Mouse (Mus musculus) forebrain, postnatal 0 days (tissue): ENCODE data around the gene Sema4d. TPM values are rescaled to one million over a fixed set of nuclear protein-coding genes. Genes with fewer than 3 reads are reported as not detected.

Experiments used
- ATAC-seq: fragments of 200-750 bp; cut with Nextera tagmentation; 2 replicates; pipeline ENCODE4 v1.8.0; 2017; ENCODE audit warnings: mild to moderate bottlenecking, moderate library complexity
- DNase-seq: peaks from one replicate; pipeline ENCODE4 v3.0.0-alpha.2; 2015
- H3K27ac ChIP-seq: fragments of 300-500 bp; sonication (generic); 2 replicates; pipeline ENCODE4 v1.5.1; 2014; ENCODE audit warnings: low read depth, mild to moderate bottlenecking, antibody characterized with exemption, low read length, moderate library complexity, mixed read lengths
- H3K27me3 ChIP-seq: fragments of 300-500 bp; sonication (generic); 2 replicates; pipeline ENCODE4 v1.6.1; 2014; ENCODE audit warnings: mild to moderate bottlenecking, low read length, mixed read lengths; ENCODE audit not compliant: insufficient read depth
- H3K36me3 ChIP-seq: fragments of 300-500 bp; sonication (generic); 2 replicates; pipeline ENCODE4 v1.6.1; 2014; ENCODE audit warnings: mild to moderate bottlenecking, moderate library complexity; ENCODE audit not compliant: insufficient read depth
- H3K4me1 ChIP-seq: fragments of 300-500 bp; sonication (generic); 2 replicates; pipeline ENCODE4 v1.6.1; 2014; ENCODE audit warnings: antibody characterized with exemption; ENCODE audit not compliant: insufficient read depth
- H3K4me2 ChIP-seq: fragments of 300-500 bp; sonication (generic); 2 replicates; pipeline ENCODE4 v1.6.1; 2014; ENCODE audit warnings: low read depth, mild to moderate bottlenecking, moderate library complexity
- H3K4me3 ChIP-seq: fragments of 300-500 bp; sonication (generic); 2 replicates; pipeline ENCODE4 v1.5.1; 2014; ENCODE audit warnings: low read depth, low read length, mixed read lengths
- H3K9ac ChIP-seq: fragments of 300-500 bp; sonication (generic); 2 replicates; pipeline ENCODE4 v1.6.1; 2014; ENCODE audit warnings: mild to moderate bottlenecking
- H3K9me3 ChIP-seq: fragments of 300-500 bp; sonication (generic); 2 replicates; pipeline ENCODE4 v1.6.1; 2016; ENCODE audit warnings: low read length
- CTCF ChIP-seq: sonication (generic); IDR thresholded peaks from 2 replicates; pipeline ENCODE4 v1.5.1; 2016; ENCODE audit warnings: antibody characterized with exemption, control low read depth, low read depth
- WGBS: fragments of 180-500 bp; shearing (Covaris S2); extraction: QIAGEN DNeasy Blood & Tissue Kit; methylation state at CpG from one replicate; pipeline ENCODE4 v1.1.7; 2014; 5-methylcytosine and 5-hydroxymethylcytosine counted together
- polyA plus RNA-seq: library from polyadenylated mRNA; unstranded; fragments of >200 nt; fragmentation: Nextera tagmentation; extraction: Ambion mirVana; gene quantifications from 2 replicates; pipeline ENCODE4 v1.2.1, GENCODE M21; 2015
- total RNA-seq: library from RNA; depleted of rRNA; stranded (reverse); fragments of >200 nt; gene quantifications from 2 replicates; pipeline ENCODE4 v1.2.3, GENCODE M21; 2014

Gene Sema4d
- total and polyA plus RNA-seq, 2 experiments from 2014 or later, result 14.2 to 16.5 TPM

GRCm38 (mm10) chr13:51725926-51726574 lies 67.5 kb downstream of the Sema4d start:
- H3K27me3 ChIP-seq, result no peaks in the 10 kb centered on the region
- no peak overlapping the region for H3K9ac ChIP-seq
- DNase-seq (no peak), ATAC-seq (no peak)
- H3K4me1 ChIP-seq, result no peaks in the 10 kb centered on the region
- 69% methylated on average over 8 of the region's 8 CpGs for WGBS
- no peak for TF ChIP-seq CTCF
- H3K27ac ChIP-seq, result no peak overlapping the region
- no peaks in the 10 kb centered on the region for H3K9me3 ChIP-seq
- no peak overlapping the region for H3K4me3 ChIP-seq
- no peaks in the 10 kb centered on the region for H3K36me3 ChIP-seq
- H3K4me2 ChIP-seq, result no peak overlapping the region

GRCm38 (mm10) chr13:51725446-51725845 lies 68.1 kb downstream of the Sema4d start:
- no peak overlapping the region for H3K4me3 ChIP-seq
- H3K4me1 ChIP-seq, result no peaks in the 10 kb centered on the region
- DNase-seq (no peak), ATAC-seq (no peak)
- H3K4me2 ChIP-seq, result no peak overlapping the region
- no peaks in the 10 kb centered on the region for H3K27me3 ChIP-seq
- TF ChIP-seq CTCF, result no peak
- no peak overlapping the region for H3K9ac ChIP-seq
- 89% methylated on average over 7 of the region's 7 CpGs for WGBS
- no peaks in the 10 kb centered on the region for H3K9me3 ChIP-seq
- H3K36me3 ChIP-seq, result peaks cover 2% of the 10 kb centered on the region; the same call in 1 of the 2 replicates
- H3K27ac ChIP-seq, result no peak overlapping the region

DNA sequence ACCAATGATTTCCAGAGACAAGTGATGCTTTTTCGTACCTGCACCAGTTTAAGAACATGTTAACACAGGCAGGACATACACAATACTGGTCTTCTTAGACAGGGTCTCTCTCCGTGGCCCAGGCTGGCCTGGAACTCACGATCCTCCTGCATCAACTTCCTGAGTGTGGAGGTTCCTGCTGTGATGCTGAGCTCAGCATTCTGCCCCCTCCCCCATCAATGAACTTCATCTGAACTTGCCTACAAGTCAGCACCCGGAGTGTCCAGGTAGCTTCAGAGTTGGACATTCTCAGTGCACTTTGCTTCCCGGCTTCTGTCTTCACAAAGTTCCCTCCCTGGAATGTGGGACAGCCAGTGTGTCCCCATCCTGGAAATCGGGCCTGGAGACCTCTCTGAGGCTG lies 69.0 kb downstream of the Sema4d start:
- Histone ChIP-seq H3K27ac (no peak overlapping the region), H3K9me3 (no peaks in the 10 kb centered on the region), H3K4me3 (no peak overlapping the region), H3K4me2 (no peak overlapping the region), H3K9ac (no peak overlapping the region), H3K27me3 (no peaks in the 10 kb centered on the region), H3K36me3 (peaks cover 9% of the 10 kb centered on the region; the same call in 1 of the 2 replicates), H3K4me1 (no peaks in the 10 kb centered on the region)
- DNase-seq, result no peak
- WGBS, result 83% methylated on average over 6 of the region's 6 CpGs
- ATAC-seq, result no peak
- no peak for TF ChIP-seq CTCF

DNA sequence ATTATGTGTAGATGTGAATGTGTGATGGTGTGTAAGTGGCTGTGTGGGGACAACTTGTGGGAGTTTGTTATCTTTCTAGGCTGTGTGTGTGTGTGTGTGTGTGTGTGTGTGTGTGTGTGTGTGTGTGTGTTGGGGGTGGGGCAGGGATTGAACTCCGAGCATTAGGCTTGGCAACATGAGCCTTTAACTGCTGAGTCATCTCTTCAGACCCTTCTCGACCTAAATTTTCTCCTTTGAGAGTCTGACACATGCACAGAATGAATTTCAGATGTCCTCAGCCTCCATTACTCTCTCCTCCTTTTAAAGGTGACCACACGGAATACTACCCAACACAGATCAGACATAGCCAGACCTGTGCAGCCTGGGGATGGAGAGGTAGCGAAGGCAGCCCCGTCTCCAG lies 70.4 kb downstream of the Sema4d start:
- peaks cover 10% of the 10 kb centered on the region; the same call in 1 of the 2 replicates for H3K36me3 ChIP-seq
- H3K9ac ChIP-seq, result no peak overlapping the region
- H3K9me3 ChIP-seq, result no peaks in the 10 kb centered on the region
- no peaks in the 10 kb centered on the region for H3K27me3 ChIP-seq
- no peak for TF ChIP-seq CTCF
- no peak for ATAC-seq
- 72% methylated on average over 5 of the region's 5 CpGs for WGBS
- no peaks in the 10 kb centered on the region for H3K4me1 ChIP-seq
- H3K27ac ChIP-seq, result no peak overlapping the region
- no peak overlapping the region for H3K4me2 ChIP-seq
- H3K4me3 ChIP-seq, result no peak overlapping the region
- DNase-seq, result no peak

DNA sequence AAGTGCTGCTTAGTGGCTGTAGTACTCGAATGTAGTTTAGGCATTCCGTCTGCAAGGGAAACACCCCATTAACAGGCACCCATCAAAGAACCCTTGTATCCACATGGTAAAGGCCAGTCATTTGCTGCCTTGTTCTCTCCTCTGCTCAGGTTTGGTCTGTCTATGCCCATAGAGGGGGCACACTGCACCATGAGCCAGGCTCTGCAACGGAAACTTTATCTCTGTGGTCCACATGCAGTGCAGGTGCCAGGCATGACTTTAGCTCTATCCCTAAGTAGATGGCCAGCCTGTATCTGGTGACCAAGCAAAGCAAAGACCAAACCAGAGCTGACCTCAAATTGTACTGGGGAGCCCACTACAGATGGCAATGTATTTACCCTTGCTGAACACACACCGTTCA lies 73.0 kb downstream of the Sema4d start:
- no peak overlapping the region for H3K4me3 ChIP-seq
- no peak overlapping the region for H3K4me2 ChIP-seq
- DNase-seq (no peak), ATAC-seq (no peak)
- peaks cover 10% of the 10 kb centered on the region for H3K36me3 ChIP-seq
- H3K27me3 ChIP-seq, result no peaks in the 10 kb centered on the region
- no peak overlapping the region for H3K27ac ChIP-seq
- TF ChIP-seq CTCF, result no peak
- H3K9ac ChIP-seq, result no peak overlapping the region
- no peaks in the 10 kb centered on the region for H3K9me3 ChIP-seq
- no peaks in the 10 kb centered on the region for H3K4me1 ChIP-seq
- WGBS, result 93% methylated on average over 4 of the region's 4 CpGs

DNA sequence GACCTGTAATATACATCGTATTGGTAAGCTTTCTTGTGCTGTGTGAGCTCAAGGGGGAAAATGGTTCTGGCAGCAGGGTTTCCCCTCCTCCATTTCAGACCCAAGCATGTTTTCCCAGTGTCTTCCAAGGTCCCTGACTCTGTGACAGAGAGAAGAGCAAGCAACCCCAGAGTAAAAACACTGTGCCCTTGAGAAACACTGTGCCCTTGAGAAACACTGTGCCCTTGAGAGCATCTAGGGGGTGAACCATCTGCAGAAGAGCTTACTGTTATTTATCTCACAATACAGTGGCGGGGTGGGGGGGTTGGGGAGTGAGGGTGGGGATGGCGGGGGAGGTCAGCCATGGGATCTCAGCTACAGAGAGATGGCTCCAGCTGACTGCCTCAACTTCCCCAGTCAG lies 74.3 kb downstream of the Sema4d start:
- Histone ChIP-seq H3K4me3 (no peak overlapping the region), H3K4me1 (no peaks in the 10 kb centered on the region), H3K27me3 (no peaks in the 10 kb centered on the region), H3K9ac (no peak overlapping the region), H3K9me3 (no peaks in the 10 kb centered on the region), H3K4me2 (no peak overlapping the region), H3K27ac (no peak overlapping the region), H3K36me3 (peaks cover 15% of the 10 kb centered on the region)
- no peak for DNase-seq
- TF ChIP-seq CTCF, result no peak
- WGBS, result 81% methylated on average over 3 of the region's 3 CpGs
- no peak for ATAC-seq

GRCm38 (mm10) chr13:51716350-51717263 lies 76.9 kb downstream of the Sema4d start:
- DNase-seq (no peak), ATAC-seq (no peak)
- H3K27me3 ChIP-seq, result no peaks in the 10 kb centered on the region
- no peak overlapping the region for H3K27ac ChIP-seq
- peaks cover 32% of the 10 kb centered on the region for H3K36me3 ChIP-seq
- no peaks in the 10 kb centered on the region for H3K9me3 ChIP-seq
- no peak overlapping the region for H3K4me2 ChIP-seq
- no peak overlapping the region for H3K9ac ChIP-seq
- no peaks in the 10 kb centered on the region for H3K4me1 ChIP-seq
- WGBS, result 83% methylated on average over 8 of the region's 8 CpGs
- no peak for TF ChIP-seq CTCF
- H3K4me3 ChIP-seq, result no peak overlapping the region
